In genomic region chr14:60733706-60734105, GRCm38 (mm10) we compare ENCODE assay signal across 8 mouse cellular contexts. TPM values are rescaled to one million over a fixed set of nuclear protein-coding genes. Genes with fewer than 3 reads are reported as not detected.
A peak's percentile ranks its signal among the peaks of the same experiment; 100 is the strongest.
DNase-seq lines count a peak whose midpoint lies in the region; ATAC-seq and TF ChIP-seq lines count a peak whose summit lies in the region.
"Had no signal": no experiment of that assay in that cellular context is flagged by ENCODE, and none has a peak within 500 bp of the region (broad histone marks: within the 10 kb centered on the region; RNA-seq: fewer than 3 reads in every experiment).

No protein-coding gene starts in this region.

- no peaks in the 10 kb centered on the region for H3K27me3 ChIP-seq in liver, embryonic 11.5 days (replicated peaks; ENCODE audit: control insufficient read depth, insufficient read depth, low read length)
- H3K27me3 ChIP-seq in embryonic facial prominence, embryonic 14.5 days (replicated peaks; ENCODE audit: control insufficient read depth, insufficient read depth, low read length), result no peaks in the 10 kb centered on the region
- no peaks in the 10 kb centered on the region for H3K27me3 ChIP-seq in heart, embryonic 16.5 days (ENCODE audit: control insufficient read depth, insufficient read depth, low read length)
- no peaks in the 10 kb centered on the region for H3K27me3 ChIP-seq in liver, postnatal 0 days (ENCODE audit: insufficient read depth, low read length)

- H3K4me1 ChIP-seq in liver, embryonic 11.5 days (replicated peaks; ENCODE audit: control insufficient read depth, insufficient read depth, low read length), result peaks cover 36% of the 10 kb centered on the region
- peaks cover 43% of the 10 kb centered on the region for H3K4me1 ChIP-seq in embryonic facial prominence, embryonic 14.5 days (ENCODE audit: control insufficient read depth, insufficient read depth, low read length)
- peaks cover 51% of the 10 kb centered on the region for H3K4me1 ChIP-seq in heart, embryonic 16.5 days (ENCODE audit: control insufficient read depth, insufficient read depth, low read length)
- peaks cover 35% of the 10 kb centered on the region for H3K4me1 ChIP-seq in liver, postnatal 0 days (ENCODE audit: insufficient read depth)

- H3K4me3 ChIP-seq in liver, embryonic 11.5 days (ENCODE audit: low read depth, low read length), result peak overlapping the region; percentile 23; the same call in 1 of the 2 replicates
- H3K4me3 ChIP-seq in embryonic facial prominence, embryonic 14.5 days (ENCODE audit: low read depth, low read length), result peak overlapping the region; percentile 21
- peak overlapping the region; percentile 57 for H3K4me3 ChIP-seq in heart, embryonic 16.5 days (ENCODE audit: low read length)
- H3K4me3 ChIP-seq in liver, postnatal 0 days (ENCODE audit: low read depth, low read length), result peak overlapping the region; percentile 38

- H3K9ac ChIP-seq in liver, embryonic 11.5 days (ENCODE audit: low read depth, low read length), result no peak overlapping the region; the same call in 1 of the 2 replicates
- 0 out of 2 replicates have a peak overlapping the region, but pooled peaks have one; percentile 32 for H3K9ac ChIP-seq in embryonic facial prominence, embryonic 14.5 days (ENCODE audit: low read depth, low read length)
- peak overlapping the region; percentile 83 for H3K9ac ChIP-seq in heart, embryonic 16.5 days (ENCODE audit: low read length)
- H3K9ac ChIP-seq in liver, postnatal 0 days (replicated peaks), result 0 out of 2 replicates have a peak overlapping the region, but pooled peaks have one; percentile 51

- 37% methylated on average over 4 of the region's 4 CpGs for WGBS in liver, embryonic 11.5 days
- 40% methylated on average over 4 of the region's 4 CpGs for WGBS in embryonic facial prominence, embryonic 14.5 days
- WGBS in heart, embryonic 16.5 days, result 15% methylated on average over 4 of the region's 4 CpGs
- WGBS in liver, postnatal 0 days (ENCODE audit: insufficient replicate concordance), result 62% methylated on average over 4 of the region's 4 CpGs

- no peak for ATAC-seq in liver, embryonic 11.5 days (replicated peaks; ENCODE audit: low FRiP score)
- ATAC-seq in embryonic facial prominence, embryonic 14.5 days (ENCODE audit: low read depth), result no peak
- peak; percentile 46 for ATAC-seq in heart, embryonic 16.5 days (replicated peaks; ENCODE audit: extremely low read depth, insufficient read depth, low FRiP score)
- ATAC-seq in liver, postnatal 0 days, result no peak

- TF ChIP-seq CTCF in liver, postnatal 0 days (IDR thresholded peaks at IDR 0.05; ENCODE audit: low read depth), result no peak

- TF ChIP-seq EP300 in liver, postnatal 0 days (IDR thresholded peaks at IDR 0.05; ENCODE audit: low read depth), result no peak

- 0 out of 2 replicates have a peak, but pooled peaks cover 3% of the 10 kb centered on the region for H3K36me3 ChIP-seq in liver, embryonic 11.5 days (ENCODE audit: control insufficient read depth, insufficient read depth, low read length)
- H3K36me3 ChIP-seq in embryonic facial prominence, embryonic 14.5 days (ENCODE audit: control insufficient read depth, insufficient read depth, low read length), result no peaks in the 10 kb centered on the region
- H3K36me3 ChIP-seq in heart, embryonic 16.5 days (ENCODE audit: control insufficient read depth, insufficient read depth), result no peaks in the 10 kb centered on the region
- H3K36me3 ChIP-seq in liver, postnatal 0 days (replicated peaks; ENCODE audit: insufficient read depth, low read length), result peaks cover 10% of the 10 kb centered on the region

- peak overlapping the region; percentile 33 for H3K4me2 ChIP-seq in liver, embryonic 11.5 days
- peak overlapping the region; percentile 48; the same call in 1 of the 2 replicates for H3K4me2 ChIP-seq in embryonic facial prominence, embryonic 14.5 days (ENCODE audit: low read depth, low read length)
- peak overlapping the region; percentile 63 for H3K4me2 ChIP-seq in heart, embryonic 16.5 days (ENCODE audit: low read depth, low read length)
- peak overlapping the region; percentile 56 for H3K4me2 ChIP-seq in liver, postnatal 0 days (ENCODE audit: low read depth, low read length)

- H3K9me3 ChIP-seq in liver, embryonic 11.5 days (ENCODE audit: control insufficient read depth, low read length), result no peaks in the 10 kb centered on the region
- peaks cover 4% of the 10 kb centered on the region; the same call in 1 of the 2 replicates for H3K9me3 ChIP-seq in embryonic facial prominence, embryonic 14.5 days (ENCODE audit: control insufficient read depth, low read length)
- 0 out of 2 replicates have a peak, but pooled peaks cover 2% of the 10 kb centered on the region for H3K9me3 ChIP-seq in heart, embryonic 16.5 days (replicated peaks; ENCODE audit: control insufficient read depth, low read length)
- H3K9me3 ChIP-seq in liver, postnatal 0 days (ENCODE audit: low read length), result no peaks in the 10 kb centered on the region

- DNase-seq in liver, embryonic 11.5 days (ENCODE audit: low spot score), result no peak
- no peak for DNase-seq in liver
- DNase-seq in embryonic facial prominence, embryonic 14.5 days (ENCODE audit: low spot score), result peak; percentile 49
- no peak for DNase-seq in liver, postnatal 0 days
- DNase-seq in right cerebral cortex, postnatal 4 days, result no peak
- DNase-seq in retina, postnatal 1 day, result no peak
- DNase-seq: cerebellum, adult 11-12 months had no signal

- H3K27ac ChIP-seq in liver, embryonic 11.5 days (ENCODE audit: low read depth, low read length), result peak overlapping the region; percentile 43; the same call in 1 of the 2 replicates
- peak overlapping the region; percentile 70 for H3K27ac ChIP-seq in embryonic facial prominence, embryonic 14.5 days (replicated peaks; ENCODE audit: low read depth, low read length)
- H3K27ac ChIP-seq in heart, embryonic 16.5 days (ENCODE audit: low read length), result peak overlapping the region; percentile 96
- peak overlapping the region; percentile 65; the same call in 1 of the 2 replicates for H3K27ac ChIP-seq in liver, postnatal 0 days (ENCODE audit: low read depth)

RNA-seq across cellular contexts. Expression of gene C1qtnf9, which starts 34.2 kb away (rescaled TPM):
- polyA plus RNA-seq in liver, embryonic 11.5 days (2014; fragmentation: Nextera tagmentation; extraction: Ambion mirVana), result 0.09 and 0.19 TPM in 2 replicates
- 0.97 and 1.3 TPM in 2 replicates for polyA plus RNA-seq in embryonic facial prominence, embryonic 14.5 days (2014; fragmentation: Nextera tagmentation; extraction: Ambion mirVana)
- 3.7 and 4.0 TPM in 2 replicates for polyA plus RNA-seq in heart, embryonic 16.5 days (2015; fragmentation: Nextera tagmentation; extraction: Ambion mirVana)
- 0.25 and 0.49 TPM in 2 replicates for polyA plus RNA-seq in liver, postnatal 0 days (2015; fragmentation: Nextera tagmentation; extraction: Ambion mirVana)

RNA-seq across cellular contexts. Expression of gene Mipep, which starts 50.7 kb away (rescaled TPM):
- polyA plus RNA-seq in liver, embryonic 11.5 days (2014; fragmentation: Nextera tagmentation; extraction: Ambion mirVana), result 27.8 TPM in 2 replicates
- polyA plus RNA-seq in embryonic facial prominence, embryonic 14.5 days (2014; fragmentation: Nextera tagmentation; extraction: Ambion mirVana), result 22.6 and 23.5 TPM in 2 replicates
- 32.6 and 33.2 TPM in 2 replicates for polyA plus RNA-seq in heart, embryonic 16.5 days (2015; fragmentation: Nextera tagmentation; extraction: Ambion mirVana)
- 5.6 and 6.1 TPM in 2 replicates for polyA plus RNA-seq in liver, postnatal 0 days (2015; fragmentation: Nextera tagmentation; extraction: Ambion mirVana)

Comparison
In these comparisons a context has a peak if more than half of its experiments do, and no peak if none do; other contexts are left out.
1. H3K27ac ChIP-seq: peak in every context shown above with its lines; median percentile 96 in heart, embryonic 16.5 days; 70 in embryonic facial prominence, embryonic 14.5 days; 65 in liver, postnatal 0 days; 43 in liver, embryonic 11.5 days.